In genomic region chr7:138734254-138734653, GRCm38 (mm10) we compare ENCODE assay signal across 9 mouse cellular contexts.
DNase-seq lines count a peak whose midpoint lies in the region.
"Had no signal": no experiment of that assay in that cellular context is flagged by ENCODE, and none has a peak within 500 bp of the region (broad histone marks: within the 10 kb centered on the region; RNA-seq: fewer than 3 reads in every experiment).

No protein-coding gene starts in this region.

- DNase-seq in cerebellum, adult 11-12 months: peak; percentile 3
- DNase-seq in cerebellum, adult 8-10 months: no peak
- DNase-seq in layer of hippocampus, adult 11-12 months (ENCODE audit: low spot score): peak; percentile 54
- no peak for DNase-seq in layer of hippocampus, adult 9-10 months (ENCODE audit: low spot score)
- DNase-seq in R1 (ENCODE audit: low read depth, low spot score): peak; percentile 51
- peak; percentile 36 for DNase-seq in embryo, embryonic 11.5 days (ENCODE audit: low read depth, low spot score)
- DNase-seq in layer of hippocampus, postnatal 36 days: peak; percentile 21 to 41
- peak; percentile 39 for DNase-seq in right cerebral cortex, adult 18-20 months
- DNase-seq: liver, embryonic 13.5 days had no signal

Comparison
In these comparisons a context has a peak if more than half of its experiments do, and no peak if none do; other contexts are left out.
1. DNase-seq: peak in cerebellum, adult 11-12 months (single experiment), layer of hippocampus, adult 11-12 months (single experiment), R1 (single experiment), embryo, embryonic 11.5 days (single experiment), layer of hippocampus, postnatal 36 days (2 of 2) and right cerebral cortex, adult 18-20 months (single experiment); none in cerebellum, adult 8-10 months (single experiment) and layer of hippocampus, adult 9-10 months (single experiment).